Mouse (Mus musculus) liver, adult 2 months (tissue): ENCODE measurements around the gene Gtf2e1. TPM values are rescaled to one million over a fixed set of nuclear protein-coding genes. Genes with fewer than 3 reads are reported as not detected.

Experiments
- DNase-seq: peaks from one replicate; pipeline ENCODE4 v3.0.0-alpha.2; 2011; ENCODE audit warnings: low read depth, low spot score; ENCODE audit errors: extremely low read depth
- H3K27ac ChIP-seq: fragments of 200-500 bp; replicated peaks from 2 replicates; pipeline ENCODE4 v1.5.1; 2012; ENCODE audit warnings: low read depth, mild to moderate bottlenecking, control low read depth, inconsistent platforms, low read length; ENCODE audit not compliant: insufficient read depth
- H3K27me3 ChIP-seq: fragments of 200-500 bp; 2 replicates; pipeline ENCODE4 v1.6.1; 2012; ENCODE audit warnings: mild to moderate bottlenecking, moderate library complexity, low read length, inconsistent platforms; ENCODE audit not compliant: control insufficient read depth, insufficient read depth
- H3K36me3 ChIP-seq: fragments of 200-500 bp; 2 replicates; pipeline ENCODE4 v1.6.1; 2012; ENCODE audit warnings: low read length, inconsistent platforms; ENCODE audit not compliant: control insufficient read depth, insufficient read depth
- H3K4me1 ChIP-seq: fragments of 200-500 bp; 2 replicates; pipeline ENCODE4 v1.6.1; 2011; ENCODE audit warnings: low read length; ENCODE audit not compliant: control insufficient read depth, insufficient read depth
- H3K4me3 ChIP-seq: fragments of 200-500 bp; 2 replicates; pipeline ENCODE4 v1.5.1; 2011; ENCODE audit warnings: low read depth, mild to moderate bottlenecking, control low read depth, low read length, moderate library complexity; ENCODE audit not compliant: insufficient read depth
- H3K79me2 ChIP-seq: fragments of 200-500 bp; 2 replicates; pipeline ENCODE4 v1.6.1; 2012; ENCODE audit warnings: inconsistent platforms, mild to moderate bottlenecking, low read length, moderate library complexity; ENCODE audit not compliant: control insufficient read depth, insufficient read depth
- H3K9ac ChIP-seq: fragments of 200-500 bp; 2 replicates; pipeline ENCODE4 v1.6.1; 2012; ENCODE audit warnings: low read depth, mild to moderate bottlenecking, control low read depth, inconsistent platforms, low read length
- CTCF ChIP-seq: fragments of 200-500 bp; IDR thresholded peaks from 2 replicates; pipeline ENCODE4 v1.5.1; 2011; ENCODE audit warnings: low read depth, low read length, control low read depth
- POLR2A ChIP-seq: fragments of 200-500 bp; IDR thresholded peaks from 2 replicates; pipeline ENCODE4 v1.6.1; 2011; ENCODE audit warnings: low read length, control low read depth; ENCODE audit not compliant: insufficient read depth; ENCODE audit errors: extremely low read depth
- WGBS: fragments of 180-500 bp; shearing (Covaris S2); methylation state at CpG from one replicate; pipeline ENCODE4 v1.1.7; 2018; 5-methylcytosine and 5-hydroxymethylcytosine counted together
- polyA plus RNA-seq: library from polyadenylated mRNA; depleted of rRNA; stranded (reverse); fragments of >200 nt; gene quantifications from 2 replicates; pipeline ENCODE4 v1.2.3, GENCODE M21; 2012; rRNA removed
- total RNA-seq: library from RNA; depleted of rRNA; stranded (reverse); fragments of >200 nt; gene quantifications from 2 replicates; pipeline ENCODE4 v1.2.3, GENCODE M21; 2014; rRNA removed

The Gtf2e1 gene
- total RNA-seq (7.2 and 8.3 TPM in 2 replicates), polyA plus RNA-seq (5.0 and 5.5 TPM in 2 replicates)

DNA sequence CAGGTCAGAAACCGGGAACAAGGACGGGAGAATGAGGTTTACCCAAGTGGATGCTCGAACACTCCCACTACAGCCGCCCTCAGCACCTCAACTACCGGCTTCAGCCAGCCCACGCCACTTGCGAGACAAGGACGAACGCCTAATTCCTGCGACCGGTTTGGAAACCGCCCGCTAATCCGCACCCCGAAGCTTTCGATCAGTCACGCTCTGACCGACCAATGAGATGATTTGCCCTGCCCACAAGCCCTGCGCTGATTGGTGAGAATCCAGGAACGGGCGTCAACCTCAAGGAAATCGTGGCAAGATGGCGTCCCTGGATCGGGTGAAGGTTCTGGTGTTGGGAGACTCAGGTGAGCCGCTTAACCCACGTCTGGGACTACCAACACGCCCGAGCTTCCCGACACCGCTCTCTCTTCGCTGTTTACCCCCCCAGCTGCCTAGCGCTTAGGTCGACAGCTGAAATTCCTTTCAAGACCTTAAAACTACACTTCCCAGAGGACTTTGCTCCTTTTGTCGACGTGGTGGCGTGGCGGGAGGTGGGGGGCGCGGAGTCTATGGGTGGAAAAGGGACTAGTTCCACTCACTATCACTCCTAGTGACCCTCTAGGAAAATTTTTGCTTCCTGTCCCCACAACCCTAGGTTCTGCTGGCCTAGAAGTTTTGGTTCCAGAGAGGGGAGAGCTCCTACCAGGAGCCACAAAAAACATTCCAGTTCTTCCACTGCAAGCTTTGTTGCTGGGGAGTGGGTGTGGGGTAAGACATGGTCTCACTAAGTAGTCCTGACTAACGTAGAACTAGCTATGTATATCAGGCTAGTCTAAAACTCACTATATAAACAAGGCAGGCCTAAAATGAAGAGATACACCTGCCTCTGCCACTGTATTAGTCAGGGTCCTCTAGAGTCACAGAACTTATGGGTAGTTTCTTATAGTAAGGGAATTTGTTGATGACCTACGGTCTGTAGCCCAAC lies at the start of gene Gtf2e1, which contains the start of gene Rabl3:
TSS of gene Gtf2e1 (minus strand) at position 179 of the 970 bp plus-strand sequence.
TSS of gene Rabl3 (plus strand) at position 275 of the 970 bp plus-strand sequence.
- peak; percentile 98 for DNase-seq
- Histone ChIP-seq H3K27me3 (no peaks in the 10 kb centered on the region), H3K9ac (peak within 1 kb of the TSS; percentile 88), H3K4me1 (peaks cover 20% of the 10 kb centered on the region; the same call in 1 of the 2 replicates), H3K36me3 (peaks cover 7% of the 10 kb centered on the region), H3K4me3 (peak within 1 kb of the TSS; percentile 85), H3K79me2 (no peaks in the 10 kb centered on the region; the same call in 1 of the 2 replicates), H3K27ac (peak within 1 kb of the TSS; percentile 95)
- TF ChIP-seq POLR2A (peak; percentile 57; the same call in 1 of the 2 replicates), CTCF (no peak)
- WGBS, result under 1% methylated on average over 41 of the region's 41 CpGs

DNA sequence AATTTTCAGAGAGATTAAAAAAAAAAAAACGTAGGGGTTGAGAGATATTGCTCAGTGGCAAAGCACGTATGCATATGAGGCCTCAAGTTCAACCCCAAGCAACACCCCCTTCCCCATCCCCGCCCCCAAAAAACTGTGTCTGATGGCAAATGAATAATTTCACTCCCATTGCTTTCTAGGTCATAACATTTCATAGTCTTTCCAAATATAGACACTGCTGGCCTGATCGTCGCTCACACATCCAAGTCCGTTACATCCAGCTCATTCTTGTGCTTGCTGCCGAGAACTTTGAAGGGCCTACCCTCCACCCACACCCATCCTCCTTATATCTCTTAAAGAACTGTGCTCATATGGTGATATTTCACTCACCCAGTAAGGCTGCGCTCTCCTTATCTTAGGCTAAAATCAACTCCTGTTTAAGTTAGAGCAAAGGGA lies 45.6 kb upstream of the Gtf2e1 start:
- no peak overlapping the region for H3K4me3 ChIP-seq
- peak overlapping the region; percentile 55 for H3K27ac ChIP-seq
- H3K4me1 ChIP-seq, result peaks cover 8% of the 10 kb centered on the region
- WGBS, result 30% methylated on average over 8 of the region's 8 CpGs
- no peaks in the 10 kb centered on the region for H3K27me3 ChIP-seq
- H3K9ac ChIP-seq, result peak overlapping the region; percentile 18
- peaks cover 44% of the 10 kb centered on the region for H3K36me3 ChIP-seq
- TF ChIP-seq POLR2A (no peak), CTCF (no peak)
- peaks cover 20% of the 10 kb centered on the region; the same call in 1 of the 2 replicates for H3K79me2 ChIP-seq
- no peak for DNase-seq

DNA sequence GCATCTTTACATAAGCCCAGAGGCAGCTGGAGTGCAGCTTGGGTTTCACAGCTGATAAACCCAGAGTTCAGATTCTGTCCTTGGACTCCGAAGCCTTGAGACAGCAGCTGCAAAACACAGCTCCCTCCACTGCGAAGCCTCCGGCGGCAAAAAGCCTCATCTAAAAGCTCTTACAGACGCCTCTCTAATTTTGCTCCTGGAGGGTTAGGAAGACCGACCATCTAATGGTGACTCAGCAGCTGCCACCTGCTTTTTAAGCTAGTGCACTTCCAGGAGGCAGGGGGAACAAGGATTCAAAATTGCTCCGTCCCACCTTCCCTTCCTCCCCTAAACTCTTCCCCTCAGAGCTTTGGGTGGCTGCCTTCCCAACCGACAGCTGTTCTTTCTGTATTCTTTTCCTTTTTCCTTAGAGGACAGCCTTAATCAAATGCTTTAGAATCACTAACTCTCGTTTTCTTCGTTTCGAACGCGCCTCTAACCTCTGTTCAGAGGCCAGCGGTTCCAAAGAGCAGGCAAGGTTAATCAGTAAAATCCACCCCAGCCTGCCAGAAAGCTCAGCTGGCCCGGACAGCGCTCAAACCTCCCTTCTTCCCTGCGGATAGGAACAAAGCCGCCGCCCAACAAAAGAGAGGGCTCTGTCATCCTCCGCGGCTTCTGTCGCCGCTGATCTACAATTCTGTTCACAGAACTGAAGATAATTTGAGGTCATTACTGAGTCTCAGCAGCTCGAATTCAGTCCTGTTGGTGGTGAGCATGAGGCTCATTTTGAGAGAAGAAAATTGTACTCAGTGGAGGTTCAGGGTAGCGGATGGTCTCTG lies 44.8 kb upstream of the Gtf2e1 start:
- Histone ChIP-seq H3K79me2 (peaks cover 20% of the 10 kb centered on the region; the same call in 1 of the 2 replicates), H3K27me3 (no peaks in the 10 kb centered on the region), H3K36me3 (peaks cover 36% of the 10 kb centered on the region), H3K9ac (peak overlapping the region; percentile 83), H3K4me3 (peak overlapping the region; percentile 44), H3K4me1 (peaks cover 10% of the 10 kb centered on the region), H3K27ac (peak overlapping the region; percentile 99)
- TF ChIP-seq POLR2A, result 0 out of 2 replicates have a peak, but pooled peaks have one; percentile 4
- no peak for TF ChIP-seq CTCF
- DNase-seq, result peak; percentile 85
- WGBS, result 4% methylated on average over 25 of the region's 25 CpGs

- H3K79me2 ChIP-seq, result peaks cover 20% of the 10 kb centered on the region; the same call in 1 of the 2 replicates
- peaks cover 32% of the 10 kb centered on the region for H3K36me3 ChIP-seq
- peak overlapping the region; percentile 83 for H3K9ac ChIP-seq
- peaks cover 14% of the 10 kb centered on the region for H3K4me1 ChIP-seq
- H3K4me3 ChIP-seq, result peak overlapping the region; percentile 31
- peak overlapping the region; percentile 99 for H3K27ac ChIP-seq
- 18% methylated on average over 6 of the region's 6 CpGs for WGBS
- peak; percentile 66 for DNase-seq
- no peaks in the 10 kb centered on the region for H3K27me3 ChIP-seq
- TF ChIP-seq CTCF (no peak), POLR2A (no peak)
These were observed 44.2 kb upstream of the Gtf2e1 start for GRCm38 (mm10) chr16:37583801-37584200.

GRCm38 (mm10) chr16:37583306-37583705 lies 43.7 kb upstream of the Gtf2e1 start:
- H3K79me2 ChIP-seq, result peaks cover 20% of the 10 kb centered on the region; the same call in 1 of the 2 replicates
- 29% methylated on average over 3 of the region's 3 CpGs for WGBS

More at GRCm38 (mm10) chr16:37583306-37583705, 43.7 kb upstream of the Gtf2e1 start:
- DNase-seq, result peak; percentile 87
- peaks cover 19% of the 10 kb centered on the region for H3K4me1 ChIP-seq
- peak overlapping the region; percentile 99 for H3K27ac ChIP-seq
- H3K9ac ChIP-seq, result peak overlapping the region; percentile 74
- H3K4me3 ChIP-seq, result peak overlapping the region; percentile 88
- no peak for TF ChIP-seq CTCF
- TF ChIP-seq POLR2A, result no peak
- no peaks in the 10 kb centered on the region for H3K27me3 ChIP-seq
- H3K36me3 ChIP-seq, result peaks cover 28% of the 10 kb centered on the region
